Mouse (Mus musculus): ENCODE measurements at regions not wholly inside any gene's neighbourhood (a gene's known extent, or its start where the extent isn't known, plus 50 kb on each side); places are given as distances from the start of the nearest gene placed in this dataset.

DNA sequence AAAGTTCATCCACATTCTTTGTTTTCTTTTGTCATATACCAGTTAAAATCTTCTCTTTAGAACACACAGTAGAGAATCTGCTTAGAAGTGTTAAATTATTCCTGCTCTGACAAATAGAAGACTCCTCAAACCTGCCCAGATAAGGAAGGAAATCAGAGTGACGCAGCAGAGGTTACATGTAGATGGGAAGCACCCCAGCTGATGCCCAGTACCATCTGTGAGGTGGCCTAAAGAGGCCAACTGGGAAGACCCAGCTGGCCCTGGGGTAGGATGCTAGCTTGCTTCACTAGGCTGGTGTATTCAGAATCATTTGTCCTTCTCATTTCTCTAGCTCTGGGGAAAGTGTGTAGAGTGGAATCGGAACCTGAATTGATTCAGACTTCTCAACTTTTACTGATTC, 242.6 kb upstream of the Erbb4 start:
- H3K79me2 ChIP-seq (replicated peaks; ENCODE audit: control insufficient read depth, extremely low read depth, insufficient read depth, poor library complexity, severe bottlenecking) = no peaks in the 10 kb centered on the region
- in situ Hi-C loops (cut with MboI; ENCODE audit: low pct_ligation_motif_present, low pct_unique_long_range_greater_than_20kb, low sequenced_read_pairs) = no loop called here
- no peak for TF ChIP-seq CHD2 (IDR thresholded peaks at IDR 0.05; ENCODE audit: low read length)
- TF ChIP-seq E2F4 (IDR thresholded peaks at IDR 0.05; ENCODE audit: insufficient replicate concordance, low read depth, low read length) = no peak
- no peak for TF ChIP-seq POLR2A (IDR thresholded peaks at IDR 0.05; ENCODE audit: low read depth, low read length)
- no peak for TF ChIP-seq JUN (IDR thresholded peaks at IDR 0.05; ENCODE audit: insufficient read depth, low read depth, low read length)
- no peak for TF ChIP-seq TBP (conservative IDR thresholded peaks at IDR 0.05; ENCODE audit: low read depth, low read length)
- no peak for TF ChIP-seq ETS1 (conservative IDR thresholded peaks at IDR 0.05; ENCODE audit: low read depth, low read length)
- no peak for TF ChIP-seq MYC (IDR thresholded peaks at IDR 0.05; ENCODE audit: low read depth, low read length)
- no peak for TF ChIP-seq HCFC1 (IDR thresholded peaks at IDR 0.05; ENCODE audit: low read depth, low read length)
- no peak for TF ChIP-seq ZC3H11A (IDR thresholded peaks at IDR 0.05; ENCODE audit: low read depth, low read length)
- no peak for TF ChIP-seq KAT2A (IDR thresholded peaks at IDR 0.05; ENCODE audit: insufficient replicate concordance, low read length)
- TF ChIP-seq POLR2AphosphoS2 (IDR thresholded peaks at IDR 0.05; ENCODE audit: low read depth, low read length) = no peak
- no peak for TF ChIP-seq PAX5 (IDR thresholded peaks at IDR 0.05; ENCODE audit: low read length)
- no peak for TF ChIP-seq RCOR1 (conservative IDR thresholded peaks at IDR 0.05; ENCODE audit: low read depth, low read length)
- TF ChIP-seq BHLHE40 (IDR thresholded peaks at IDR 0.05; ENCODE audit: low read depth, low read length) = no peak
- H3K9ac ChIP-seq (ENCODE audit: insufficient read depth, low read depth) = no peak overlapping the region
- H3K27me3 ChIP-seq (replicated peaks) = no peaks in the 10 kb centered on the region
- peaks cover 0 to 5% of the 10 kb centered on the region in 2 experiments; a peak in 1 of 4 replicates for H3K4me1 ChIP-seq (ENCODE audit: control insufficient read depth in 1 of 2, insufficient read depth in 2 of 2)
- dilution Hi-C loops (cut with MboI; ENCODE audit: extremely low pct_ligation_motif_present, extremely low pct_unique_long_range_greater_than_20kb, low sequenced_read_pairs) = no loop called here
- H3K27ac ChIP-seq (ENCODE audit: insufficient read depth, low read depth) = no peak overlapping the region
- H3K36me3 ChIP-seq (replicated peaks in 1 of 2; ENCODE audit: control insufficient read depth in 1 of 2, insufficient read depth in 1 of 2, low read length in 1 of 2) = no peaks in the 10 kb centered on the region
- no peak for DNase-seq (ENCODE audit: extremely low read depth)
- no peak overlapping the region for H3K4me3 ChIP-seq (replicated peaks in 1 of 3; ENCODE audit: low read depth in 2 of 3, low read length in 2 of 3, poor library complexity in 1 of 3)
- H3K4me2 ChIP-seq (ENCODE audit: insufficient read depth, low read depth, poor library complexity, severe bottlenecking) = no peak overlapping the region
- no peaks in the 10 kb centered on the region for H3K9me3 ChIP-seq (replicated peaks; ENCODE audit: low read length)

DNA sequence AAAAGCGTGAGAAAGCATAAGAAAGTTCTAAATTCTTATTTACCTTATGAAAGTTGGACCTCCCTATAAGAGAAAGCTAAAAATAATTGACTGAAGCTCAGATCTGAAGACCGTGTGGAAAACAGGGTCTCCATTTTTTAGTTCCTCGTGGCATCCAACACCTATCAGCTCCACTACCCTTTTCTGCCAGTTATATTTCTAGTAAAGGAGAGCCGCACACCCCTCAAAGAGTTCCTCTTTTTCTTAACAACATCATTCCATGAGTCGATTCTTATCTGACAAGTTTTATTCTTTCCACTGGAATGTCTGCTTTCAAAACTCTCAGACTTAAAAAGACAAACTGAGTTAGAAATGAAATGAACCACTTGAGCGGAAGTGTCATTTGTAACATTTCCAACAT, 242.0 kb upstream of the Erbb4 start:
- dilution Hi-C loops (cut with MboI; ENCODE audit: extremely low pct_ligation_motif_present, extremely low pct_unique_long_range_greater_than_20kb, low sequenced_read_pairs) (no loop called here), in situ Hi-C loops (cut with MboI; ENCODE audit: low pct_ligation_motif_present, low pct_unique_long_range_greater_than_20kb, low sequenced_read_pairs) (no loop called here)
- no peaks in the 10 kb centered on the region for H3K79me2 ChIP-seq (replicated peaks; ENCODE audit: control insufficient read depth, extremely low read depth, insufficient read depth, poor library complexity, severe bottlenecking)
- TF ChIP-seq USF1 (IDR thresholded peaks at IDR 0.05; ENCODE audit: low read depth, low read length) (no peak), JUN (IDR thresholded peaks at IDR 0.05; ENCODE audit: insufficient read depth, low read depth, low read length) (no peak), JUND (conservative IDR thresholded peaks at IDR 0.05; ENCODE audit: low read depth, low read length) (no peak), MEF2A (IDR thresholded peaks at IDR 0.05; ENCODE audit: borderline replicate concordance, low read depth, low read length) (no peak), SMC3 (IDR thresholded peaks at IDR 0.05; ENCODE audit: low read depth, low read length) (no peak), IRF4 (IDR thresholded peaks at IDR 0.05; ENCODE audit: low read depth, low read length) (no peak), ZC3H11A (IDR thresholded peaks at IDR 0.05; ENCODE audit: low read depth, low read length) (no peak), HCFC1 (IDR thresholded peaks at IDR 0.05; ENCODE audit: low read depth, low read length) (no peak), RCOR1 (conservative IDR thresholded peaks at IDR 0.05; ENCODE audit: low read depth, low read length) (no peak), GABPA (IDR thresholded peaks at IDR 0.05; ENCODE audit: insufficient replicate concordance, low read depth, low read length) (no peak), POLR2AphosphoS2 (IDR thresholded peaks at IDR 0.05; ENCODE audit: low read depth, low read length) (no peak), PAX5 (IDR thresholded peaks at IDR 0.05; ENCODE audit: low read length) (no peak), ZMIZ1 (IDR thresholded peaks at IDR 0.05; ENCODE audit: low read depth, low read length) (no peak), MAFK (IDR thresholded peaks at IDR 0.05; ENCODE audit: insufficient replicate concordance, low read length) (no peak), ZKSCAN1 (IDR thresholded peaks at IDR 0.05; ENCODE audit: borderline replicate concordance, low read depth, low read length) (no peak), CHD2 (IDR thresholded peaks at IDR 0.05; ENCODE audit: low read length) (no peak), NELFE (IDR thresholded peaks at IDR 0.05; ENCODE audit: low read depth, low read length) (no peak), E2F4 (IDR thresholded peaks at IDR 0.05; ENCODE audit: insufficient replicate concordance, low read depth, low read length) (no peak), ELF1 (IDR thresholded peaks at IDR 0.05; ENCODE audit: low read depth, low read length) (no peak), SIN3A (IDR thresholded peaks at IDR 0.05; ENCODE audit: low read length) (no peak)
- H3K27me3 ChIP-seq (replicated peaks) = no peaks in the 10 kb centered on the region
- DNase-seq (ENCODE audit: extremely low read depth) = no peak
- peaks cover 0 to 5% of the 10 kb centered on the region in 2 experiments; a peak in 1 of 4 replicates for H3K4me1 ChIP-seq (ENCODE audit: control insufficient read depth in 1 of 2, insufficient read depth in 2 of 2)
- no peak overlapping the region for H3K4me3 ChIP-seq (replicated peaks in 1 of 3; ENCODE audit: low read depth in 2 of 3, low read length in 2 of 3, poor library complexity in 1 of 3)
- no peaks in the 10 kb centered on the region for H3K9me3 ChIP-seq (replicated peaks; ENCODE audit: low read length)
- no peak overlapping the region for H3K27ac ChIP-seq (ENCODE audit: insufficient read depth, low read depth)
- no peak overlapping the region for H3K4me2 ChIP-seq (ENCODE audit: insufficient read depth, low read depth, poor library complexity, severe bottlenecking)
- no peak overlapping the region for H3K9ac ChIP-seq (ENCODE audit: insufficient read depth, low read depth)
- no peaks in the 10 kb centered on the region for H3K36me3 ChIP-seq (replicated peaks in 1 of 2; ENCODE audit: control insufficient read depth in 1 of 2, insufficient read depth in 1 of 2, low read length in 1 of 2)
